Mouse (Mus musculus) kidney, embryonic 16.5 days (tissue): Measurements from ENCODE around the gene Gm49369. TPM values are rescaled to one million over a fixed set of nuclear protein-coding genes. Genes with fewer than 3 reads are reported as not detected.

Source experiments
- ATAC-seq: fragments of 200-750 bp; cut with Nextera tagmentation; 2 replicates; pipeline ENCODE4 v1.8.0; 2017; ENCODE audit warnings: moderate TSS enrichment; ENCODE audit not compliant: low FRiP score, low TSS enrichment
- H3K27ac ChIP-seq: fragments of 300-500 bp; sonication (generic); 2 replicates; pipeline ENCODE4 v1.5.1; 2014; ENCODE audit warnings: low read length
- H3K27me3 ChIP-seq: fragments of 300-500 bp; sonication (generic); 2 replicates; pipeline ENCODE4 v1.6.1; 2014; ENCODE audit warnings: low read length, control low read depth, mixed read lengths; ENCODE audit not compliant: insufficient read depth
- H3K36me3 ChIP-seq: fragments of 300-500 bp; sonication (generic); 2 replicates; pipeline ENCODE4 v1.6.1; 2014; ENCODE audit warnings: low read length, control low read depth, mixed read lengths; ENCODE audit not compliant: insufficient read depth
- H3K4me1 ChIP-seq: fragments of 300-500 bp; sonication (generic); 2 replicates; pipeline ENCODE4 v1.6.1; 2014; ENCODE audit warnings: low read length, control low read depth, mixed read lengths; ENCODE audit not compliant: insufficient read depth
- H3K4me2 ChIP-seq: fragments of 300-500 bp; sonication (generic); replicated peaks from 2 replicates; pipeline ENCODE4 v1.6.1; 2014; ENCODE audit warnings: low read depth, low read length
- H3K4me3 ChIP-seq: fragments of 300-500 bp; sonication (generic); 2 replicates; pipeline ENCODE4 v1.5.1; 2014; ENCODE audit warnings: mild to moderate bottlenecking, low read length
- H3K9ac ChIP-seq: fragments of 300-500 bp; sonication (generic); replicated peaks from 2 replicates; pipeline ENCODE4 v1.6.1; 2014; ENCODE audit warnings: low read length
- H3K9me3 ChIP-seq: fragments of 300-500 bp; sonication (generic); 2 replicates; pipeline ENCODE4 v1.6.1; 2016; ENCODE audit warnings: low read length, control low read depth
- WGBS: fragments of 180-500 bp; shearing (Covaris S2); extraction: QIAGEN DNeasy Blood & Tissue Kit; methylation state at CpG from one replicate; pipeline ENCODE4 v1.1.7; 2014; 5-methylcytosine and 5-hydroxymethylcytosine counted together
- polyA plus RNA-seq: library from polyadenylated mRNA; unstranded; fragments of >200 nt; fragmentation: Nextera tagmentation; extraction: Ambion mirVana; gene quantifications from 2 replicates; pipeline ENCODE4 v1.2.1, GENCODE M21; 2015

Gene Gm49369
- 4.4 TPM in 1 of 2 replicates, not detected in the other for polyA plus RNA-seq

DNA sequence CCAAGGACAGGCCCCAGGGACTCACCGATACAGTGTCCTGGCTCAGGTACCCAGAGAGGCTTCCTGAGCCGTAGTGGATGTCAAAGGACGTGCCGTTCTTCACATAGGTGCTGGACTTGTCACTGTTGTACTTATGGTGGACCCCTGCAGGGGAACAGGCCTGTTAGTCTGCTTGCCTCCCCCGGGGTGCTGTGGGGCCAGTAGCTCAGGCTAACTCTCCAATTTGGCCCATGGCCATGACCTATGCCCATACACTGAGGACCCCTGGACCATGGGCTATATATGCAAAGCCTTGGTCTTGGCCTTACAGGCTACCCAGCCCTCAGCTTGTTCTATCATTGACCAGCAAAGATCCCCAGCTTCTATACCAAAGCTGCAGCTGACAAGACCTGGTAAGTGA is at the start of gene Gm49369:
Gene Gm49369 (minus strand): TSS at position 101 of the 400 bp plus-strand sequence.
- Histone ChIP-seq H3K4me2 (no peak within 1 kb of the TSS), H3K36me3 (peaks cover 76% of the 10 kb centered on the region), H3K4me3 (no peak within 1 kb of the TSS), H3K27ac (no peak within 1 kb of the TSS), H3K4me1 (peaks cover 19% of the 10 kb centered on the region), H3K9ac (no peak within 1 kb of the TSS), H3K27me3 (no peaks in the 10 kb centered on the region), H3K9me3 (no peaks in the 10 kb centered on the region)
- WGBS, result 97% methylated on average over 5 of the region's 5 CpGs
- ATAC-seq, result no peak

DNA sequence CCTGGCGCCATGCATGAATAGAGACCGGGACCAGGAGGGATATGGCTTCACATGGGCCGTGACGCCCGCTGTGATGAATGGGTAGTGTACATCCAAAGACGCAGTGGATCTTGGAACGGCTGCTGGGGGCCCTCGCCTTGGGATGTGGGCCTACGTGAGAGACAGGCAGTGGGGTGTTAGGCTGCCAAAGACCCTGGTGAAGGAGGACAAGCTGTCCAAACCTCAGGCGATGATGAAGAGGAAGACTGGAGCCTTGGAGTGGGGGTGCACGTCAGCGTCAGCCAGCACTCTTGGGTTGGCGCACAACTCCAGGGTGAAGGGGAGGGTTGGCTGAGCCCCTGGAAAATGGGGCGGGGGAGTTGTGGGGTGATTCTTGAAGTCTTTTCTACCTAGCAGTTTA is 48.6 kb upstream of the Gm49369 start:
- H3K27ac ChIP-seq, result no peak overlapping the region
- H3K9ac ChIP-seq, result no peak overlapping the region
- H3K36me3 ChIP-seq, result no peaks in the 10 kb centered on the region
- H3K27me3 ChIP-seq, result no peaks in the 10 kb centered on the region
- H3K4me1 ChIP-seq, result peaks cover 36% of the 10 kb centered on the region
- ATAC-seq, result no peak
- no peak overlapping the region for H3K4me3 ChIP-seq
- WGBS, result 83% methylated on average over 14 of the region's 14 CpGs
- no peaks in the 10 kb centered on the region for H3K9me3 ChIP-seq
- H3K4me2 ChIP-seq, result no peak overlapping the region

DNA sequence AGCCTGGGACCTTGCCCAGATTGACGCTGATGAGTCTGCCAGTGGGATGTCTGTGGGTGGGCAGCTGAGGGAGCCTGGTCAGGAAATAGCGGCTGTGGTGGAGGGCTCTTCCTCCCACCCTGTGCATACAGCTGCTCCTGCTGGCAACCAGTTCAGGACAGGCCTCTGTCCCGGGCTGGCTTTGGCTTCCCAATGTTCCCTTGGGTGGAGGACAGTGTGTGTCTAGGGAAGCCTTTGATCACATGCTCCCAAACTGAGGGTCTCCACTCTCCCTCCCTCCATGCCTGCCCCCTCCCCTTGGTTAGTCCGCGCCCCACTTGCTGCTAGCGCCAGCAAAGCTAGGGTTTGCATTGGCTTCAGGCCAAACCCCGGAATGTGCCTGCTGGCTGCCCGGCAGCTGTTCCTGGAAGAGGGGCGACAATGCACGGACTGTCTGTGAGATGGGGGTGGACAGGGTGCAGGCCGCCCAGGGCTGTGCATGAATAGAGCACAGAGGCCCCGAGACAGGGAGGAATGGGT is 47.8 kb upstream of the Gm49369 start:
- no peak overlapping the region for H3K9ac ChIP-seq
- peak; percentile 35 for ATAC-seq
- no peaks in the 10 kb centered on the region for H3K9me3 ChIP-seq
- H3K4me2 ChIP-seq, result no peak overlapping the region
- no peak overlapping the region for H3K4me3 ChIP-seq
- WGBS, result 40% methylated on average over 12 of the region's 12 CpGs
- peaks cover 45% of the 10 kb centered on the region for H3K4me1 ChIP-seq
- H3K27ac ChIP-seq, result no peak overlapping the region
- H3K27me3 ChIP-seq, result no peaks in the 10 kb centered on the region
- H3K36me3 ChIP-seq, result no peaks in the 10 kb centered on the region

DNA sequence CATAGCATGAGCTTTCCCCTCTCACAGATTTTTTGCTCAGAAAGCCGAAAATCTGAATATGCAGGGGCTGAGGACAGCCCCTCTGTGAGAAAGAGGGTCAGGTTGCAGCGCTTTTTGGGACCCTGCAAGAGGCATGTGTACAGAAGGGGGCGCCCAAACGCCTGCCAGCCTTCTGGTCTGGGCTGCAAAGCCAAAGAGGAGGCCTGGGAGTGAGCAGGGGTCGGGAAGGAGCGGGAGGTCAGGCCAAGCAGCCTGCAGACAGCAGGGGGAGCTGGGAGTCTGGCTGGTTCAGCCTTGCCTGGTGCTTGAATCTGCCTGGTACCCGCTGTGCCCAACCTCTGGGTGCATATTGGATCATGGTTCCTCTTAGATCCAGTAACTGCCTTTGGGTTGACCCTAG is 45.7 kb upstream of the Gm49369 start:
- Histone ChIP-seq H3K4me3 (no peak overlapping the region), H3K27me3 (no peaks in the 10 kb centered on the region), H3K4me2 (no peak overlapping the region), H3K9me3 (no peaks in the 10 kb centered on the region), H3K9ac (no peak overlapping the region), H3K27ac (no peak overlapping the region), H3K4me1 (peaks cover 34% of the 10 kb centered on the region), H3K36me3 (no peaks in the 10 kb centered on the region)
- WGBS, result 11% methylated on average over 7 of the region's 7 CpGs
- ATAC-seq, result peak; percentile 21; the same call in 1 of the 2 replicates

- Histone ChIP-seq H3K9me3 (no peaks in the 10 kb centered on the region), H3K27me3 (no peaks in the 10 kb centered on the region), H3K4me1 (peaks cover 32% of the 10 kb centered on the region), H3K27ac (peak overlapping the region; percentile 21; the same call in 1 of the 2 replicates), H3K9ac (no peak overlapping the region), H3K4me3 (no peak overlapping the region), H3K36me3 (no peaks in the 10 kb centered on the region), H3K4me2 (no peak overlapping the region; the same call in 1 of the 2 replicates)
- ATAC-seq, result peak; percentile 72
- 34% methylated on average over 11 of the region's 11 CpGs for WGBS
Measured at GRCm38 (mm10) chr7:142425641-142426213, 43.3 kb upstream of the Gm49369 start.

GRCm38 (mm10) chr7:142421826-142422225 is 39.4 kb upstream of the Gm49369 start:
- Histone ChIP-seq H3K36me3 (no peaks in the 10 kb centered on the region), H3K4me2 (no peak overlapping the region), H3K9ac (no peak overlapping the region), H3K27ac (no peak overlapping the region), H3K9me3 (no peaks in the 10 kb centered on the region), H3K4me1 (peaks cover 14% of the 10 kb centered on the region), H3K4me3 (no peak overlapping the region), H3K27me3 (no peaks in the 10 kb centered on the region)
- ATAC-seq, result no peak
- WGBS, result 73% methylated on average over 2 of the region's 2 CpGs

- H3K4me1 ChIP-seq, result no peaks in the 10 kb centered on the region
- H3K27ac ChIP-seq, result no peak overlapping the region
- H3K27me3 ChIP-seq, result no peaks in the 10 kb centered on the region
- whole genome bisulfite sequencing, result 79% methylated on average over 5 of the region's 5 CpGs
- H3K9me3 ChIP-seq, result no peaks in the 10 kb centered on the region
- H3K4me3 ChIP-seq, result no peak overlapping the region
- no peak for ATAC-seq
- H3K36me3 ChIP-seq, result no peaks in the 10 kb centered on the region
- H3K4me2 ChIP-seq, result no peak overlapping the region
- no peak overlapping the region for H3K9ac ChIP-seq
Measured at GRCm38 (mm10) chr7:142419887-142420286, 37.4 kb upstream of the Gm49369 start.

- ATAC-seq, result no peak
- 88% methylated on average over 8 of the region's 8 CpGs for WGBS
- no peak overlapping the region for H3K27ac ChIP-seq
- no peaks in the 10 kb centered on the region for H3K36me3 ChIP-seq
- H3K4me3 ChIP-seq, result no peak overlapping the region
- no peaks in the 10 kb centered on the region for H3K9me3 ChIP-seq
- no peak overlapping the region for H3K9ac ChIP-seq
- no peak overlapping the region for H3K4me2 ChIP-seq
- no peaks in the 10 kb centered on the region for H3K4me1 ChIP-seq
- H3K27me3 ChIP-seq, result no peaks in the 10 kb centered on the region
Measured at GRCm38 (mm10) chr7:142418679-142419078, 36.2 kb upstream of the Gm49369 start.

DNA sequence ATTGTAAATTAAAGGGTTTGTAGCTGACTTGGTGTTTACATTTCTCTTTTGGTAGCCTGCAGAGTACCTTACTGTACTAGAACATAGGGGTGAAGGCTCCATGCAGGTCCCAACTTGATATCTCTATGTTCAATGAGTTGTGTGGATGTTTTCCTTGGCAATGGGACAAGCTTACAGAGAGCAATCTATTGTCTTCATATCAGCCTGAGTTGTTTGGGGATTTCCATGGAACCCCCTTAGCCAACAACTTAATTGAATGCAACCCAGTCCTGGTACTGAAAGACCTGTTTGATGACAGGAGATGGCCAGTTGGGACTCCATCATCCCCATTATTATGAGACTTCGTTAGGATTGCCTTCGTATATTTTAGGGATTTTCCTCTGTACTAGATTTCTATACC is 35.6 kb upstream of the Gm49369 start:
- H3K27ac ChIP-seq, result no peak overlapping the region
- no peaks in the 10 kb centered on the region for H3K9me3 ChIP-seq
- no peak for ATAC-seq
- WGBS, result 97% methylated on average over 2 of the region's 2 CpGs
- H3K4me3 ChIP-seq, result no peak overlapping the region
- no peak overlapping the region for H3K4me2 ChIP-seq
- H3K4me1 ChIP-seq, result no peaks in the 10 kb centered on the region
- H3K36me3 ChIP-seq, result no peaks in the 10 kb centered on the region
- H3K27me3 ChIP-seq, result no peaks in the 10 kb centered on the region
- H3K9ac ChIP-seq, result no peak overlapping the region

DNA sequence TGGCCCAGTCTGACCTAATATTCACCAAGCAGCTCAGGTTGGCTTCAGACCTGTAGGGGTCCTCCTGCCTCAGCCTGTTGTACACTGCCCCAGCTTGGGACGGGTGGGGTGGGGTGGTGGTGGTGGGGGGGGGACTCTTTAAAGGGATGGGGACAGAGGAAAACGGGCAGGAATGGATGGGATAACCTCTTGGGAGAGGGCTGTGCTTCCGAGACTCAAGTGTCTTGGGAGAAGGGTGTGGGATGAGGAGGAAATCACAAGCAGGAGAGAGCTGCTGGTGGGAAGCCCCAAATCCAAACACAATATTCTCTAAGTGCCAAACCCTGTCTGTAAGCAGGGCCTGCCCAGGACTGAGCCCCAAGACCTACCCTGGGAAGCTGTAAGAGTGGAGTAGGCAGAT is 33.8 kb upstream of the Gm49369 start:
- Histone ChIP-seq H3K9me3 (no peaks in the 10 kb centered on the region), H3K36me3 (no peaks in the 10 kb centered on the region), H3K4me1 (no peaks in the 10 kb centered on the region), H3K4me2 (no peak overlapping the region), H3K9ac (no peak overlapping the region), H3K27ac (0 out of 2 replicates have a peak overlapping the region, but pooled peaks have one; percentile 51), H3K27me3 (no peaks in the 10 kb centered on the region), H3K4me3 (no peak overlapping the region)
- WGBS, result 67% methylated on average over 3 of the region's 3 CpGs
- ATAC-seq, result no peak
